Mouse (Mus musculus) thymus, adult 2 months (tissue): ENCODE measurements around the gene Klf9.

Experiments
- CTCF ChIP-seq: fragments of 200-500 bp; IDR thresholded peaks from 2 replicates; pipeline ENCODE4 v1.5.1; 2012; ENCODE audit warnings: mild to moderate bottlenecking, control low read depth, low read length, moderate library complexity, borderline replicate concordance; ENCODE audit not compliant: control insufficient read depth, poor library complexity, insufficient read depth; ENCODE audit errors: extremely low read depth
- POLR2A ChIP-seq: fragments of 200-500 bp; IDR thresholded peaks from 2 replicates; pipeline ENCODE4 v1.6.1; 2012; ENCODE audit warnings: mild to moderate bottlenecking, low read length, control low read depth, moderate library complexity; ENCODE audit not compliant: control insufficient read depth, poor library complexity, insufficient read depth; ENCODE audit errors: extremely low read depth

GRCm38 (mm10) chr19:23163361-23163760, 22.3 kb downstream of the Klf9 start:
- TF ChIP-seq POLR2A: no peak
- TF ChIP-seq CTCF: no peak
